Mouse (Mus musculus) spleen, adult 12 weeks (tissue): ENCODE results near the gene Apba3.
A peak's percentile ranks its signal among the peaks of the same experiment; 100 is the strongest.

ENCODE experiments used
- DNase-seq: peaks from one replicate; pipeline ENCODE4 v3.0.0; 2022; ENCODE audit warnings: low spot score

Gene Apba3

DNA sequence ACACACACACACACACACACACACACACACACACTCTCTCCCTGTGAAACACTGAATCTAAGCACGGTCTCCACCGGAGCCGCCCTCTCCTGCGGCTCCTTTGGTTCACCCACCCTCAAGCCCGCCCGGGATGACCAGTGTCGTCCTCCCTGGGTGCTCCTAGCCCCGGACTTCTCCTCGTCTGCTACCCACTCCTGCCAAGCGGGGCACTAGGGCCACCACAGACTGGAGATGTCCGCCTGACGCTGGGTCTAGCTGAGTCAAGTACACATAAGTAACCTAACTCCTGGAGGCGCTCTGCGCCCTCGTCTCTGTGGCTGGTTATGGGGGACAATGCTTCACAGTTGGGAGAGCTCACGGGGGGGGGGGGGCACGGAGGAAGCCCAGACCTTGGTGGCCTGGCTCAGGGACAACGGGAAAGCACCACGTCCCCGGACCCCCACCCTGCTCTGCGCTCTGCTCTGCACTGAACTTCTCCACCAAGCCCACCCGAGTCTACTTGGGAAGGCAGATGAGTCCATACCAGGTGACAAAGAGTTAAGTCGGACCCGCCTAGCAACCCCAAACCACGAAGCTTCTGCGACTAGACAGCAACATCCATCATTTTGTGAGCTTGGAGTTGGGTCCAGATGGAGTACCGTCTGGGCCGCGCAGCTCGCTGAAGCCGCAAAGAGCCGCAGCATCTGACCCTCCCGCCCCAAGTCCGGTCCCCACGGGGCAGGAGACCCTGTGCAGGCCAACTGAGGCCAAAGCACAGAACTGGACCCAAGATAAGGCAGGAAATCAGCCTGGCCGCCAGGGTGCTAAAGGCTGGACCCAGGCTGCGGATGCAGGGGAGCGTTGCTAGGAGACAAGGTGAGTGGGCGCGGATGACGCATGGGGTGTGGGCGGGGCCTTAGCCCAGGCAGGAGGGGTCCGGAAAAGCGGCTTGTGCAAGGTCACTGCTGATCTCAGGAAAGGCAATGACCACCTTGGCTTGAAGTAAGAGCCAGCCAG, 14.0 kb upstream of the Apba3 start, which contains the start of gene Matk:
Gene Matk (plus strand): TSS at position 512 of the 996 bp plus-strand sequence.
- peak; percentile 26 for DNase-seq

DNA sequence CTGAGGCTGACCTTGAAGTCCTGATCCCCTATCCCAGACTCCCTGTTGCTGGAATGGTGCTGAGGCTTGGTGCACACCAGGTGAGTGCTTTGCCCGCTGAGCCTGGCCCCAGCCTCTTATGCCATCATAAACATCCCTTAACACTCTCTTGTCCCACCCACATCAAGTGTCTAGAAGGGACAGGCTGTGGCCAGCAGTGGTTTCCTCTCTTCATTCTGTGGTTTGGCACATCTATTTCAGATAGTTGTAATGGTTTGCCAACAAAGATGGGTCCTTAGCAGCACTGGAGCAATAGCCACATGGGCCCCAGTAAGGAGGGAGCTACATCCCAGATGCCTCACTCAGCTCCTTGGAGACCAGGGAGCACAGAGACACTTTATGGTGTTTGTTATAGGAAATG, 11.9 kb upstream of the Apba3 start:
- no peak for DNase-seq

- no peak for DNase-seq
Observed at GRCm38 (mm10) chr10:81257158-81258039, 9.4 kb upstream of the Apba3 start.

DNA sequence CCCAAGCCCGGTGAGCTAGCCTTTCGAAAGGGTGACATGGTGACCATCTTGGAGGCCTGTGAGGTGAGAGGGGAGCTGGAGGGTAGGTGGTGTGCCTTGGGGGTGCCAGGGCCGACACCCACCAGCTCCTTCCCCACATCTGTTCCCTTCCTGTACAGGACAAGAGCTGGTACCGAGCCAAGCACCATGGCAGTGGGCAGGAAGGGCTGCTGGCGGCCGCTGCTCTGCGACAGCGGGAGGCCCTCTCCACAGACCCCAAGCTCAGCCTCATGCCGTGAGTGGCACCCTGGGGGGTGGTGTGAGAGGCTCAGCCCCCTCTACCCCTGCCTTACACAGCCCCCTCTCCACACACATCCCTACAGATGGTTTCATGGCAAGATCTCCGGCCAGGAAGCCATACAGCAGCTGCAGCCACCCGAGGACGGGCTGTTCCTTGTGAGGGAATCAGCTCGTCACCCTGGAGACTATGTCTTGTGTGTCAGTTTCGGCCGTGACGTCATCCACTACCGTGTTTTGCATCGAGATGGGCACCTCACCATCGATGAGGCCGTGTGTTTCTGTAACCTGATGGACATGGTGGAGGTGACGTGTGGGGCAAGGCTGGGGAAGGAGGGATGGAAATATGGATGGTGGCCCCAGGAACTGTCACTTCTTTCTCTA, 7.4 kb upstream of the Apba3 start:
- no peak for DNase-seq

- DNase-seq: no peak
Observed at GRCm38 (mm10) chr10:81261025-81261424, 5.7 kb upstream of the Apba3 start.

- no peak for DNase-seq
Observed at GRCm38 (mm10) chr10:81265540-81265939, 1.2 kb upstream of the Apba3 start.

DNA sequence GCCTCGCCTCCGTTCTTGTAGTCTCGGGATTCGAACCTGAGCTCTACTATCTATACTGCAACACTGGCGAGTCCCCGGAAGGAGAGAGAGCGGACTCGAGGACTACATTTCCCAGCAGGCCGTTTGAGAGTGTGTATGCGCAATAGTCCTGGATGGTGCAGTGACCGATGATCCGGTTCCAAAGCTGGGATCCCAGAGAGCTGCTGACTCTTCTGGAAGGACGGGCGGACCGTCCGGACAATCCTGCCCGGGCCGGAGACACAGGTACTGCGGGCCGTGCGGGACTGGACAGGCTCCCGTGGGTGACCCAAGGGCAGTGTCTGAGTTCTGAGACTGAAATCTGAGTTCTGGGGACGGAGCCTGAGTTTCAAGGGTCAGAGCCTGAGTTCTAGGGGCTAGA, 1.3 kb downstream of the Apba3 start:
- DNase-seq: peak; percentile 62

- DNase-seq: no peak
Observed at GRCm38 (mm10) chr10:81268643-81269412, 2.1 kb downstream of the Apba3 start.

DNA sequence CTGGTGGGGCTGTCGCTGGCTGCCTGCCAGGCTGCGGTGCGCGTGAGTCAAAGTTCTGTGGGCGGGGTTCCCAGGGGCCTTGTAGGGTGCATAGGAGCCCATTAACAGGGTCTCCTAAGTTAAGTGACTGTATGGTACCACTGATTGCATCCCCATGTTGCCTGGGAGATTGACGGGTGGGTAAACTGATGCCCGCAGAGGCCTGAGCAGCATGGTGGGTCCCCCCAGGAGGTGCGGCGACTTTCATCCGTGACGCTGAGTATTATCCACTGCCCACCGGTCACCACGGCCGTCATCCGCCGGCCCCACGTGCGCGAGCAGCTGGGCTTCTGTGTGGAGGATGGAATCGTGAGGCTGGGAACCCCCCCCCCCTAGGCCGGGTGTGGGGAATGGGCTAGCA, 5.6 kb downstream of the Apba3 start:
- no peak for DNase-seq

- DNase-seq: no peak
Observed at GRCm38 (mm10) chr10:81273842-81274241, 7.1 kb downstream of the Apba3 start.

- no peak for DNase-seq
Observed at GRCm38 (mm10) chr10:81277676-81278075, 10.9 kb downstream of the Apba3 start.

DNA sequence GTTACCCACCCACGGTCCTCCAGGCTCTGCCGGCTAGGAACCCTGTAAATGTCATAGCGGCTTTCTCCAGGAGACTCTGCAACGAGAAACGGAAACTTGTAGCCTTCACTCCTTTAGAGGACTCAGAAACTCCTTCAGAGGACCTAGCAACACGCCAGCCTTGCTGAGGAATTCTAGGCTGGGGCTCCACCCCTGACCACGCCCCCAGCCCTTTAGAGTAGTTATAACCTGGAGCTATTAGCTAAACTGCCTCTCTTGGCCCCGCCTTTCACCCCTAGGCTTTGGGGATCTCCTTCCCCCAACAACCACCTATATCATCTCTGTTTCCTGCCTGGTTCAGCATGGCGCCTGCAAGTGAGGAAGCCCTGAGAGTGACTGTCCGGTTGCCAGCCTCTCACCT, 12.7 kb downstream of the Apba3 start:
- no peak for DNase-seq

GRCm38 (mm10) chr10:81284189-81284588, 17.4 kb downstream of the Apba3 start:
- DNase-seq: no peak

- no peak for DNase-seq
Observed at GRCm38 (mm10) chr10:81284719-81285118, 18.0 kb downstream of the Apba3 start.

GRCm38 (mm10) chr10:81285694-81286450, 19.1 kb downstream of the Apba3 start:
- peak; percentile 81 for DNase-seq

DNA sequence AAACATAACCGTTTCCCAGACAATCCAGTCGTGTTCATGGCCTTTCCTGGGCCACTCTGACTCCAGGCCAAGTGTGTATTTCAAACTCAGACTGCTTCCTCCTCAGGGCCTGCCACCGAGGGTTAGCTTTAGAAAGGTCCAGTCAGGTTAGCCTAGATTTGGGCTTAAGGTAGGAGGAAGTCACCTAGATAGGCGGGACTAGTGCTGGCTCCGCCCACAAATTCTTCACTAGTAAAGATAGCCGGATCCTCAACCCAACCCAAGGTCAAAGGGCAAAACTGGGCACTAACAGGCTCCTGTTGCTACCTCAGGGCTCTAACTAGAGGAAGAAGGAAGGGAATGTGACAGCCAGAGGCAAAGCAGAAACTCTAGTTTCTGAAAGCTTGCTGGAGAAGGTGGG, 19.8 kb downstream of the Apba3 start:
- no peak for DNase-seq

DNA sequence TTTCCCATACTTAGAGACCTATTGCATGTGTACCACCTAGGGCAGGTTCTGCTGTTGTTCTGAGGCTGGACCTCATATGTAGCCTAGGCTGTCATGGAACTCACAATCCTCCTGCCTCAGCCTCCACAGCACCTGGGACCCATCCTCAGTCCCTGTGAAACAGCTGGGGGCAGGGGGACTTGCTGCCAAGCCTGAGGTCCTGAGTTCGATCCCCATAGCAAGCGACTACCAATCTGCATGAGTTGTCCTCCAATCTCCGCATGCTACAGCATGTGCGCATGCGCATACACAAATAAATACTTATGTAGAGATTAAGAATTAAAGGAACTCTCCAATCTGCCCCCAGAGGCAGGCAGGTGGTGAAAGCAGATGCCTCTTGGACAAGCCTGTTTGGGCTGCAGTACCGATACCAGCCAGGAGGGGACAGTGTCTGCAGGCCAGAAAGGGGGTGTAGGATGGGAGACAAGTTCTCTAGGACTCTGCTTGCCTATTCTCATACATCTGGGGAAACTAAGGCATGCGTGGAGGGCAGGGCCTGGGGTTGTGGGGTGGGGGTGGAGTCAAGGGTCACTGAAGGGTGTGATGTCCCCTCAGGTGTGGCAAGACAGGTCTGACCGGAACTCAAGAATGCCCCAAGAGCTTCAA, 20.9 kb downstream of the Apba3 start:
- peak; percentile 64 for DNase-seq

- DNase-seq: no peak
Observed at GRCm38 (mm10) chr10:81288601-81289000, 21.8 kb downstream of the Apba3 start.

DNA sequence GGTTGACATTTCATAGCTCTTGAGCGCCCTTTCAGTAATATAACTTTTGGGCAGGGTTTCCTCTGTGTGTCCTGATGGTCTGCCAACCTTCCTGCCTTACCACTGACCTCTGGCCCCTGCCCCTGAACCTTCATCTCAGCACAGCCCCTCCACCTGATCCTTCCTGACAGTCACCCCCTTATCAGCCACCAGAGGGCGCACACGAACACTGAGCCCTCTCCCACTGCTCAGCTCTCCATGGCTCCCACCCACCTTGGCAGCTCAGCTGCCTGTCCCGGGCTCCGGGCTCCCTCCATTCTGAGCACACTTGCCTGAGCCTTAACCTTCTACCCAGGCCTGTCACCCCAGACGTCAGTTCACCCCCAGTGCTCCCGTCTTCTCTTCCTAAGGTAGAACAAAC, 22.5 kb downstream of the Apba3 start:
- no peak for DNase-seq

DNA sequence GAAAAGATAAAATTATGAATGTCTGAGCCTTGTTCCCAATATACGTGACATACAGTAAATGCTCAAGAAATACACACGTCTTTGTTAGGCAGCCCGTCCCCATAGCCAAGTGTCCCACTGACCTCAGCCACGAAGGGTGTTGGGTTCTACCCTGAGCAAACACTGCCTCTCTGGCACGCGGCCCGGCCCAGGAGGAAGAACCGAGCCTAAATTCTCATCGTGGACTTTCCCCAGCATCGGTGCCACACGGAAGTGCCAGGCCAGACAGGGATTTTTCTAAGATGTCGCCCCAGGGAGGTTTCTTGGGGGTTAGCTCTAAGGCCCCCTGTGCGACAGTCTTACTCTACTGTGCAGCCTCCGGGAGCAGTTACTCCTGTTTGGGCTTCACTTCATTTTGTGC, 23.1 kb downstream of the Apba3 start:
- no peak for DNase-seq
